Mouse (Mus musculus) stomach, embryonic 16.5 days (tissue): Measurements from ENCODE around the gene Mthfsl. TPM values are rescaled to one million over a fixed set of nuclear protein-coding genes. Genes with fewer than 3 reads are reported as not detected.

ENCODE experiments used
- polyA plus RNA-seq: library from polyadenylated mRNA; unstranded; fragments of >200 nt; fragmentation: Nextera tagmentation; extraction: Ambion mirVana; gene quantifications from 2 replicates; pipeline ENCODE4 v1.2.1, GENCODE M21; 2015

Gene Mthfsl
- polyA plus RNA-seq, 1 experiment from 2014 or later = 37.8 TPM

Other genes starting within 250 kb of the Mthfsl start
- 79.8 and 87.4 TPM in 2 replicates for gene Syncrip, start 237.7 kb downstream of the Mthfsl start, polyA plus RNA-seq
- 10.6 and 12.2 TPM in 2 replicates for gene Zfp949, start 172.3 kb downstream of the Mthfsl start, polyA plus RNA-seq
- not detected in 2 replicates for gene Trim43a, start 139.4 kb downstream of the Mthfsl start, polyA plus RNA-seq
- gene Bcl2a1d, start 11.6 kb upstream of the Mthfsl start, polyA plus RNA-seq = 0.41 TPM in 1 of 2 replicates, not detected in the other
- 0.12 and 0.22 TPM in 2 replicates for gene Trim43c, start 118.9 kb upstream of the Mthfsl start, polyA plus RNA-seq
- 0.49 and 0.81 TPM in 2 replicates for gene Bcl2a1a, start 236.6 kb upstream of the Mthfsl start, polyA plus RNA-seq